Mouse (Mus musculus): ENCODE results near the gene March10. TPM values are rescaled to one million over a fixed set of nuclear protein-coding genes. Genes with fewer than 3 reads are reported as not detected.

The March10 gene
- polyA plus RNA-seq, 1 experiment from 2014 or later = not detected

- WGBS (ENCODE audit: insufficient replicate concordance) = 63% methylated on average over 9 of the region's 9 CpGs
- H3K4me2 ChIP-seq (ENCODE audit: low read depth, low read length) = no peak overlapping the region
- H3K9me3 ChIP-seq (replicated peaks; ENCODE audit: control insufficient read depth, low read length) = no peaks in the 10 kb centered on the region
- no peak for ATAC-seq (ENCODE audit: low read depth)
- H3K27me3 ChIP-seq (ENCODE audit: control insufficient read depth, insufficient read depth, low read depth, low read length) = no peaks in the 10 kb centered on the region
- H3K27ac ChIP-seq (ENCODE audit: low read length) = no peak overlapping the region
- no peak overlapping the region for H3K4me3 ChIP-seq (ENCODE audit: low read depth, low read length)
- H3K4me1 ChIP-seq (ENCODE audit: control insufficient read depth, low read depth, low read length) = no peaks in the 10 kb centered on the region
- no peak overlapping the region for H3K9ac ChIP-seq (ENCODE audit: low read depth, low read length)
- H3K36me3 ChIP-seq (ENCODE audit: control insufficient read depth, insufficient read depth) = no peaks in the 10 kb centered on the region
These were observed 126.6 kb downstream of the March10 start for GRCm38 (mm10) chr11:105329962-105330361.

- no peaks in the 10 kb centered on the region for H3K9me3 ChIP-seq (replicated peaks; ENCODE audit: control insufficient read depth, low read length)
- no peak overlapping the region for H3K4me2 ChIP-seq (ENCODE audit: low read depth, low read length)
- no peak for ATAC-seq (ENCODE audit: low read depth)
- H3K9ac ChIP-seq (ENCODE audit: low read depth, low read length) = no peak overlapping the region
- no peaks in the 10 kb centered on the region for H3K36me3 ChIP-seq (ENCODE audit: control insufficient read depth, insufficient read depth)
- H3K27ac ChIP-seq (ENCODE audit: low read length) = no peak overlapping the region
- H3K4me3 ChIP-seq (ENCODE audit: low read depth, low read length) = no peak overlapping the region
- WGBS (ENCODE audit: insufficient replicate concordance) = 70% methylated on average over 3 of the region's 3 CpGs
- H3K27me3 ChIP-seq (ENCODE audit: control insufficient read depth, insufficient read depth, low read depth, low read length) = no peaks in the 10 kb centered on the region
- no peaks in the 10 kb centered on the region for H3K4me1 ChIP-seq (ENCODE audit: control insufficient read depth, low read depth, low read length)
These were observed 129.4 kb downstream of the March10 start for GRCm38 (mm10) chr11:105327101-105327500.

GRCm38 (mm10) chr11:105323530-105323929 lies 133.0 kb downstream of the March10 start:
- H3K9ac ChIP-seq (ENCODE audit: low read depth, low read length) = no peak overlapping the region
- no peak overlapping the region for H3K4me3 ChIP-seq (ENCODE audit: low read depth, low read length)
- no peak overlapping the region for H3K27ac ChIP-seq (ENCODE audit: low read length)
- no peaks in the 10 kb centered on the region for H3K27me3 ChIP-seq (ENCODE audit: control insufficient read depth, insufficient read depth, low read depth, low read length)
- no peaks in the 10 kb centered on the region for H3K4me1 ChIP-seq (ENCODE audit: control insufficient read depth, low read depth, low read length)
- ATAC-seq (ENCODE audit: low read depth) = no peak
- no peak overlapping the region for H3K4me2 ChIP-seq (ENCODE audit: low read depth, low read length)
- H3K36me3 ChIP-seq (ENCODE audit: control insufficient read depth, insufficient read depth) = no peaks in the 10 kb centered on the region
- WGBS (ENCODE audit: insufficient replicate concordance) = 75% methylated on average over 5 of the region's 5 CpGs
- H3K9me3 ChIP-seq (replicated peaks; ENCODE audit: control insufficient read depth, low read length) = no peaks in the 10 kb centered on the region

GRCm38 (mm10) chr11:105321090-105321489 lies 135.4 kb downstream of the March10 start:
- Histone ChIP-seq H3K4me2 (ENCODE audit: low read depth, low read length) (no peak overlapping the region), H3K9ac (ENCODE audit: low read depth, low read length) (no peak overlapping the region), H3K9me3 (replicated peaks; ENCODE audit: control insufficient read depth, low read length) (no peaks in the 10 kb centered on the region), H3K27ac (ENCODE audit: low read length) (no peak overlapping the region), H3K4me1 (ENCODE audit: control insufficient read depth, low read depth, low read length) (no peaks in the 10 kb centered on the region), H3K36me3 (ENCODE audit: control insufficient read depth, insufficient read depth) (no peaks in the 10 kb centered on the region), H3K27me3 (ENCODE audit: control insufficient read depth, insufficient read depth, low read depth, low read length) (no peaks in the 10 kb centered on the region), H3K4me3 (ENCODE audit: low read depth, low read length) (no peak overlapping the region)
- 36% methylated on average over 2 of the region's 2 CpGs for WGBS (ENCODE audit: insufficient replicate concordance)
- ATAC-seq (ENCODE audit: low read depth) = no peak

GRCm38 (mm10) chr11:105317769-105318168 lies 138.8 kb downstream of the March10 start:
- ATAC-seq (ENCODE audit: low read depth) = no peak
- 68% methylated on average over 6 of the region's 6 CpGs for WGBS (ENCODE audit: insufficient replicate concordance)

GRCm38 (mm10) chr11:105316121-105316520 lies 140.4 kb downstream of the March10 start:
- H3K27me3 ChIP-seq (ENCODE audit: control insufficient read depth, insufficient read depth, low read depth, low read length) = no peaks in the 10 kb centered on the region
- H3K4me2 ChIP-seq (ENCODE audit: low read depth, low read length) = no peak overlapping the region
- H3K27ac ChIP-seq (ENCODE audit: low read length) = no peak overlapping the region
- H3K4me1 ChIP-seq (ENCODE audit: control insufficient read depth, low read depth, low read length) = no peaks in the 10 kb centered on the region
- H3K4me3 ChIP-seq (ENCODE audit: low read depth, low read length) = no peak overlapping the region
- no peaks in the 10 kb centered on the region for H3K36me3 ChIP-seq (ENCODE audit: control insufficient read depth, insufficient read depth)
- H3K9ac ChIP-seq (ENCODE audit: low read depth, low read length) = no peak overlapping the region
- WGBS (ENCODE audit: insufficient replicate concordance) = 75% methylated on average over 4 of the region's 4 CpGs
- no peaks in the 10 kb centered on the region for H3K9me3 ChIP-seq (replicated peaks; ENCODE audit: control insufficient read depth, low read length)
- no peak for ATAC-seq (ENCODE audit: low read depth)

More at GRCm38 (mm10) chr11:105317769-105318168, 138.8 kb downstream of the March10 start:
- Histone ChIP-seq H3K27ac (ENCODE audit: low read length) (no peak overlapping the region), H3K4me2 (ENCODE audit: low read depth, low read length) (no peak overlapping the region), H3K36me3 (ENCODE audit: control insufficient read depth, insufficient read depth) (no peaks in the 10 kb centered on the region), H3K9me3 (replicated peaks; ENCODE audit: control insufficient read depth, low read length) (no peaks in the 10 kb centered on the region), H3K4me3 (ENCODE audit: low read depth, low read length) (no peak overlapping the region), H3K9ac (ENCODE audit: low read depth, low read length) (no peak overlapping the region), H3K4me1 (ENCODE audit: control insufficient read depth, low read depth, low read length) (no peaks in the 10 kb centered on the region), H3K27me3 (ENCODE audit: control insufficient read depth, insufficient read depth, low read depth, low read length) (no peaks in the 10 kb centered on the region)

GRCm38 (mm10) chr11:105315296-105315695 lies 141.2 kb downstream of the March10 start:
- Histone ChIP-seq H3K4me3 (ENCODE audit: low read depth, low read length) (no peak overlapping the region), H3K27me3 (ENCODE audit: control insufficient read depth, insufficient read depth, low read depth, low read length) (no peaks in the 10 kb centered on the region), H3K4me2 (ENCODE audit: low read depth, low read length) (no peak overlapping the region), H3K9me3 (replicated peaks; ENCODE audit: control insufficient read depth, low read length) (no peaks in the 10 kb centered on the region), H3K27ac (ENCODE audit: low read length) (no peak overlapping the region), H3K9ac (ENCODE audit: low read depth, low read length) (no peak overlapping the region), H3K4me1 (ENCODE audit: control insufficient read depth, low read depth, low read length) (no peaks in the 10 kb centered on the region), H3K36me3 (ENCODE audit: control insufficient read depth, insufficient read depth) (no peaks in the 10 kb centered on the region)
- no peak for ATAC-seq (ENCODE audit: low read depth)
- 69% methylated on average over 8 of the region's 8 CpGs for WGBS (ENCODE audit: insufficient replicate concordance)

GRCm38 (mm10) chr11:105313633-105314014 lies 142.9 kb downstream of the March10 start:
- Histone ChIP-seq H3K36me3 (ENCODE audit: control insufficient read depth, insufficient read depth) (no peaks in the 10 kb centered on the region), H3K4me3 (ENCODE audit: low read depth, low read length) (no peak overlapping the region), H3K9me3 (replicated peaks; ENCODE audit: control insufficient read depth, low read length) (no peaks in the 10 kb centered on the region), H3K4me1 (ENCODE audit: control insufficient read depth, low read depth, low read length) (no peaks in the 10 kb centered on the region), H3K27ac (ENCODE audit: low read length) (no peak overlapping the region), H3K9ac (ENCODE audit: low read depth, low read length) (no peak overlapping the region), H3K27me3 (ENCODE audit: control insufficient read depth, insufficient read depth, low read depth, low read length) (no peaks in the 10 kb centered on the region), H3K4me2 (ENCODE audit: low read depth, low read length) (no peak overlapping the region)
- no peak for ATAC-seq (ENCODE audit: low read depth)
- WGBS (ENCODE audit: insufficient replicate concordance) = 50% methylated on average over 8 of the region's 8 CpGs

GRCm38 (mm10) chr11:105312972-105313632 lies 143.4 kb downstream of the March10 start:
- H3K27me3 ChIP-seq (ENCODE audit: control insufficient read depth, insufficient read depth, low read depth, low read length) = no peaks in the 10 kb centered on the region
- no peaks in the 10 kb centered on the region for H3K4me1 ChIP-seq (ENCODE audit: control insufficient read depth, low read depth, low read length)
- no peaks in the 10 kb centered on the region for H3K36me3 ChIP-seq (ENCODE audit: control insufficient read depth, insufficient read depth)
- H3K9me3 ChIP-seq (replicated peaks; ENCODE audit: control insufficient read depth, low read length) = no peaks in the 10 kb centered on the region
- H3K4me2 ChIP-seq (ENCODE audit: low read depth, low read length) = no peak overlapping the region
- H3K4me3 ChIP-seq (ENCODE audit: low read depth, low read length) = no peak overlapping the region
- no peak overlapping the region for H3K9ac ChIP-seq (ENCODE audit: low read depth, low read length)
- 33% methylated on average over 10 of the region's 10 CpGs for WGBS (ENCODE audit: insufficient replicate concordance)
- H3K27ac ChIP-seq (ENCODE audit: low read length) = no peak overlapping the region
- no peak for ATAC-seq (ENCODE audit: low read depth)

Data from liver, embryonic 16.5 days (tissue).